Mouse (Mus musculus) monocyte, adult 59 days (primary cell): ENCODE measurements around the gene Gbf1. TPM values are rescaled to one million over a fixed set of nuclear protein-coding genes. Genes with fewer than 3 reads are reported as not detected.

Source experiments
- total RNA-seq, 2 experiments: library from RNA; stranded (reverse); gene quantifications; one replicate each; pipeline ENCODE4 v1.2.4; 2023

Gbf1 gene
- 10 to 100 TPM; 72.3 to 76.8 TPM for total RNA-seq

DNA sequence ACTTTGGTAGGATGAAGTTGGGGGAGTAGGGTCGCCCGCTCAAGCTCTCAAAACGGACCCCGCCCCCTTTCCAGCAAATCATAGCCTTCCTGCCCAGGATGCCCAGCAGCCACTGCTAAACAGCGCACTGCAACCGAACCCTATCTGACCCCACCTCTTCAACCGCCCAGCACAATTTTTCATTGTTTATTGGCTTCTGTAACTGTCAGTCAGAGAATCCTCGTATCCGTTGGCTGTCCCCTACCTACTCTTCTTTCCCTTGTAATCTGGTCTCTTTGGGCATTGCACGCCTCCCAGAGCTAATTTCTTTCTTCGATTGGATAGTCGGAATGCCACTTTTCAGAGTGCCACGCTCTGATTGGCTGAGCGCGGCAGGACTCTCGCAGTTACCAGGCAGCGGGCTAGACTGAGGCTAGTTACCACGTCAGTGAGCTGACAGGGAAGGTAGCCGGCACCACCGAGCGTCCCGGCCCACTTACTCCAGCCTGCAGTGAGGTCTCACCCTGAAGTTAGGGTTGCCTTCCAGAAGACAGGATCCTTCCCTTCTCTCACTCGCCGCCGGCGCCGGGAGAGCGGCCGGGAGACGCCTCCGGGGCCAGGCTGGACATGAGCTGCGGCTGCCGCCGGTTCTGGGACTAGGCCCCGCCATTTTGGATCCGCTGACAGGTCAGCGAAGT lies at the start of gene Gbf1:
Gene Gbf1, plus strand, starts transcription at position 383 of the 677 bp plus-strand sequence.

GRCm38 (mm10) chr19:46131694-46132525 lies 20.4 kb upstream of the Gbf1 start, which contains the start of gene Elovl3:
Gene Elovl3 (plus strand): TSS chr19:46131897.

GRCm38 (mm10) chr19:46147511-46148371 lies 4.6 kb upstream of the Gbf1 start, which contains the start of gene Pitx3:
Gene Pitx3 (minus strand): TSS chr19:46148326.

DNA sequence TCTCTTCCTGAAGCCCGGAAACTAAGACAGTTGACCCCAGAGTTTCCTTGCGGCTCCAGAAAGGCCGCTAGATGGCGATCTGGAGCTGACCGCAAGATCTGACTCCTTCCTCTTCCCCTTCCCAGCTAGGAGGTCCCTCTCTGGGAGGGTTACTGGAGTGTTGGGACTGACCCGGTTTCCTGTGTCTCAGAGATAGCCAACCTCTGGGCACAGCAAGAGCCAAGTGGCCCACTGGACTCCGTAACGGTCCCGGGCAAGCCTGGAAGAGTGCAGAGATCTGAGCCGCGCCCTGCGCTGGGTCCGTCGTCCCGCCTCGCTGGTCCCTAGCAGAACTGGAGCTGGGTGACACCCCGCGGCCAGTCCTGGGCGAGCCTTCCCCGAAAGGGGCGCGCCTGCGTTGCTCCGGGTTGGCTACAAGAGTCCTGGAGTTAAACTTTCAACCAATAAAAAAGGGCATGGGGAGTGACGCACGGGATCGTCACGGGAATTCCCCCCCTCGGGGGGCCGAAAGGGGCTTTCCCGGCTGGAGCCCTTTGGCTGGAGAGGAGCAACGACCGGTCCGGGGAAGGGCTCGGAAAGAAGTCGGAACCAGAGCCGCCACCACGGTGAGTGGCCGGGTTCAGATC lies 152.0 kb downstream of the Gbf1 start, which contains the start of gene Nfkb2:
Gene Nfkb2, plus strand, starts transcription at position 105 of the 626 bp plus-strand sequence.

GRCm38 (mm10) chr19:46326756-46327305 lies 174.5 kb downstream of the Gbf1 start, which contains the start of gene Psd:
Gene Psd (minus strand): TSS chr19:46327156.

GRCm38 (mm10) chr19:46328081-46329030 lies 176.0 kb downstream of the Gbf1 start, which contains the start of gene Fbxl15:
Gene Fbxl15 (plus strand): TSS chr19:46328184.

Other genes with a start within 250 kb of the Gbf1 start
- 10 to 100 TPM; 20.0 to 20.6 TPM for gene Armh3, start 154.0 kb upstream of the Gbf1 start, total RNA-seq
- 10 to 100 TPM; 11.8 TPM for gene Hps6, start 149.0 kb upstream of the Gbf1 start, total RNA-seq
- gene Pprc1, start 107.6 kb upstream of the Gbf1 start, total RNA-seq = 10 to 100 TPM; 67.6 to 70.4 TPM
- 100 to 1,000 TPM; 116 to 118 TPM for gene Ldb1, start 107.3 kb upstream of the Gbf1 start, total RNA-seq
- gene Nolc1, start 76.6 kb upstream of the Gbf1 start, total RNA-seq = 10 to 100 TPM; 37.2 to 43.7 TPM
- not detected for gene Elovl3, start 20.6 kb upstream of the Gbf1 start, total RNA-seq
- gene Pitx3, start 4.2 kb upstream of the Gbf1 start, total RNA-seq = not detected
- 100 to 1,000 TPM; 174 to 199 TPM for gene Nfkb2, start 151.8 kb downstream of the Gbf1 start, total RNA-seq
- gene Psd, start 174.6 kb downstream of the Gbf1 start, total RNA-seq = under 1 TPM in 1 of 2 experiments, not detected in 1; 0.31 TPM
- 1 to 10 TPM; 8.6 to 9.7 TPM for gene Fbxl15, start 175.7 kb downstream of the Gbf1 start, total RNA-seq
- gene Cuedc2, start 186.2 kb downstream of the Gbf1 start, total RNA-seq = 10 to 100 TPM; 76.8 to 92.1 TPM
- 10 to 100 TPM; 15.3 to 15.5 TPM for gene Mfsd13a, start 188.6 kb downstream of the Gbf1 start, total RNA-seq
- under 1 TPM in 1 of 2 experiments, not detected in 1; 0.39 TPM for gene 2310034G01Rik, start 197.8 kb downstream of the Gbf1 start, total RNA-seq
- 100 to 1,000 TPM; 112 to 114 TPM for gene Actr1a, start 243.2 kb downstream of the Gbf1 start, total RNA-seq
- 10 to 100 TPM; 19.4 to 20.2 TPM for gene Sufu, start 244.4 kb downstream of the Gbf1 start, total RNA-seq